Mouse (Mus musculus): ENCODE results near the gene Catsper3. TPM values are rescaled to one million over a fixed set of nuclear protein-coding genes. Genes with fewer than 3 reads are reported as not detected.

Catsper3 gene
- total RNA-seq (2023), result not detected

GRCm38 (mm10) chr13:55784268-55784667 lies at the start of gene Catsper3:
Gene Catsper3 (plus strand): TSS chr13:55784568.

GRCm38 (mm10) chr13:55836142-55836625 lies 51.8 kb downstream of the Catsper3 start, which contains the start of gene Pitx1:
Gene Pitx1 (minus strand): TSS chr13:55836192.

Other genes starting within 250 kb of the Catsper3 start
- 10 to 100 TPM; 84.6 to 86.4 TPM for gene Ddx41, start 247.9 kb upstream of the Catsper3 start, total RNA-seq (2023)
- 100 to 1,000 TPM; 173 to 176 TPM for gene Fam193b, start 213.4 kb upstream of the Catsper3 start, total RNA-seq (2023)
- 100 to 1,000 TPM in 1 of 2 experiments, 10 to 100 TPM in 1; 97.9 to 102 TPM for gene Tmed9, start 210.8 kb upstream of the Catsper3 start, total RNA-seq (2023)
- gene B4galt7, start 184.7 kb upstream of the Catsper3 start, total RNA-seq (2023), result 10 to 100 TPM; 42.2 TPM
- 10 to 100 TPM; 20.2 to 23.3 TPM for gene Caml, start 161.6 kb upstream of the Catsper3 start, total RNA-seq (2023)
- 100 to 1,000 TPM; 106 to 117 TPM for gene Ddx46, start 149.5 kb upstream of the Catsper3 start, total RNA-seq (2023)
- gene B230219D22Rik, start 91.4 kb upstream of the Catsper3 start, total RNA-seq (2023), result 10 to 100 TPM; 26.1 to 30.0 TPM
- 10 to 100 TPM; 24.7 to 35.2 TPM for gene Txndc15, start 69.9 kb upstream of the Catsper3 start, total RNA-seq (2023)
- gene Pcbd2, start 57.2 kb upstream of the Catsper3 start, total RNA-seq (2023), result 10 to 100 TPM; 25.7 to 33.9 TPM
- gene Pitx1, start 51.6 kb downstream of the Catsper3 start, total RNA-seq (2023), result not detected

All from T-cell, adult 66 days (primary cell).